Mouse (Mus musculus): ENCODE data around the gene Ints6l. TPM values are rescaled to one million over a fixed set of nuclear protein-coding genes. Genes with fewer than 3 reads are reported as not detected.
A peak's percentile ranks its signal among the peaks of the same experiment; 100 is the strongest.

Ints6l gene
- 16.6 and 24.0 TPM in 2 replicates for polyA plus RNA-seq (2012; rRNA removed)

GRCm38 (mm10) chrX:56454671-56455371, at the start of gene Ints6l:
Gene Ints6l, plus strand, starts transcription at chrX:56454857.
- H3K27ac ChIP-seq (ENCODE audit: control insufficient read depth, insufficient read depth, low read length) = peak within 1 kb of the TSS; percentile 69
- no peaks in the 10 kb centered on the region for H3K27me3 ChIP-seq (ENCODE audit: control insufficient read depth, insufficient read depth, low read length)
- no peak for TF ChIP-seq CTCF (IDR thresholded peaks at IDR 0.05; ENCODE audit: borderline replicate concordance, control insufficient read depth, extremely low read depth, insufficient read depth, low read length, poor library complexity)
- TF ChIP-seq POLR2A (IDR thresholded peaks at IDR 0.05; ENCODE audit: control insufficient read depth, extremely low read depth, insufficient read depth, low read length, poor library complexity) = peak; percentile 93
- H3K36me3 ChIP-seq (ENCODE audit: control insufficient read depth, insufficient read depth, low read length) = no peaks in the 10 kb centered on the region
- WGBS = 0% methylated on average over 20 of the region's 22 CpGs
- no peaks in the 10 kb centered on the region for H3K4me1 ChIP-seq (replicated peaks; ENCODE audit: control insufficient read depth, insufficient read depth, low read length)
- H3K4me3 ChIP-seq (ENCODE audit: control insufficient read depth, insufficient read depth, low read length) = peak within 1 kb of the TSS; percentile 100
- peak; percentile 73 for DNase-seq

- H3K4me1 ChIP-seq (replicated peaks; ENCODE audit: control insufficient read depth, insufficient read depth, low read length) = no peaks in the 10 kb centered on the region
- WGBS = 23% methylated on average over 1 of the region's 1 CpGs
- TF ChIP-seq CTCF (IDR thresholded peaks at IDR 0.05; ENCODE audit: borderline replicate concordance, control insufficient read depth, extremely low read depth, insufficient read depth, low read length, poor library complexity) (no peak), POLR2A (IDR thresholded peaks at IDR 0.05; ENCODE audit: control insufficient read depth, extremely low read depth, insufficient read depth, low read length, poor library complexity) (no peak)
These were observed 49.2 kb upstream of the Ints6l start for GRCm38 (mm10) chrX:56405482-56405881.

GRCm38 (mm10) chrX:56406128-56406527, 48.5 kb upstream of the Ints6l start:
- Histone ChIP-seq H3K4me3 (ENCODE audit: control insufficient read depth, insufficient read depth, low read length) (no peak overlapping the region), H3K27me3 (ENCODE audit: control insufficient read depth, insufficient read depth, low read length) (no peaks in the 10 kb centered on the region), H3K4me1 (replicated peaks; ENCODE audit: control insufficient read depth, insufficient read depth, low read length) (no peaks in the 10 kb centered on the region), H3K36me3 (ENCODE audit: control insufficient read depth, insufficient read depth, low read length) (no peaks in the 10 kb centered on the region), H3K27ac (ENCODE audit: control insufficient read depth, insufficient read depth, low read length) (no peak overlapping the region)
- DNase-seq = no peak
- 12% methylated on average over 5 of the region's 5 CpGs for WGBS
- TF ChIP-seq POLR2A (IDR thresholded peaks at IDR 0.05; ENCODE audit: control insufficient read depth, extremely low read depth, insufficient read depth, low read length, poor library complexity) (no peak), CTCF (IDR thresholded peaks at IDR 0.05; ENCODE audit: borderline replicate concordance, control insufficient read depth, extremely low read depth, insufficient read depth, low read length, poor library complexity) (no peak)

More at GRCm38 (mm10) chrX:56405482-56405881, 49.2 kb upstream of the Ints6l start:
- H3K27me3 ChIP-seq (ENCODE audit: control insufficient read depth, insufficient read depth, low read length) = no peaks in the 10 kb centered on the region
- no peak overlapping the region for H3K27ac ChIP-seq (ENCODE audit: control insufficient read depth, insufficient read depth, low read length)
- H3K36me3 ChIP-seq (ENCODE audit: control insufficient read depth, insufficient read depth, low read length) = no peaks in the 10 kb centered on the region
- no peak overlapping the region for H3K4me3 ChIP-seq (ENCODE audit: control insufficient read depth, insufficient read depth, low read length)
- DNase-seq = no peak

- Histone ChIP-seq H3K4me1 (replicated peaks; ENCODE audit: control insufficient read depth, insufficient read depth, low read length) (no peaks in the 10 kb centered on the region), H3K27ac (ENCODE audit: control insufficient read depth, insufficient read depth, low read length) (no peak overlapping the region), H3K4me3 (ENCODE audit: control insufficient read depth, insufficient read depth, low read length) (no peak overlapping the region), H3K27me3 (ENCODE audit: control insufficient read depth, insufficient read depth, low read length) (no peaks in the 10 kb centered on the region), H3K36me3 (ENCODE audit: control insufficient read depth, insufficient read depth, low read length) (no peaks in the 10 kb centered on the region)
- no peak for DNase-seq
- WGBS = 24% methylated on average over 3 of the region's 3 CpGs
- TF ChIP-seq POLR2A (IDR thresholded peaks at IDR 0.05; ENCODE audit: control insufficient read depth, extremely low read depth, insufficient read depth, low read length, poor library complexity) (no peak), CTCF (IDR thresholded peaks at IDR 0.05; ENCODE audit: borderline replicate concordance, control insufficient read depth, extremely low read depth, insufficient read depth, low read length, poor library complexity) (no peak)
These were observed 38.4 kb upstream of the Ints6l start for GRCm38 (mm10) chrX:56416277-56416676.

- peak; percentile 5 for DNase-seq
- no peaks in the 10 kb centered on the region for H3K36me3 ChIP-seq (ENCODE audit: control insufficient read depth, insufficient read depth, low read length)
- 89% methylated on average over 4 of the region's 4 CpGs for WGBS
These were observed 37.1 kb upstream of the Ints6l start for GRCm38 (mm10) chrX:56417541-56417940.

GRCm38 (mm10) chrX:56430601-56431000, 24.1 kb upstream of the Ints6l start:
- Histone ChIP-seq H3K4me1 (replicated peaks; ENCODE audit: control insufficient read depth, insufficient read depth, low read length) (no peaks in the 10 kb centered on the region), H3K36me3 (ENCODE audit: control insufficient read depth, insufficient read depth, low read length) (no peaks in the 10 kb centered on the region), H3K27me3 (ENCODE audit: control insufficient read depth, insufficient read depth, low read length) (no peaks in the 10 kb centered on the region), H3K27ac (ENCODE audit: control insufficient read depth, insufficient read depth, low read length) (no peak overlapping the region), H3K4me3 (ENCODE audit: control insufficient read depth, insufficient read depth, low read length) (no peak overlapping the region)
- DNase-seq = peak; percentile 6
- WGBS = 81% methylated on average over 2 of the region's 2 CpGs
- no peak for TF ChIP-seq CTCF (IDR thresholded peaks at IDR 0.05; ENCODE audit: borderline replicate concordance, control insufficient read depth, extremely low read depth, insufficient read depth, low read length, poor library complexity)
- TF ChIP-seq POLR2A (IDR thresholded peaks at IDR 0.05; ENCODE audit: control insufficient read depth, extremely low read depth, insufficient read depth, low read length, poor library complexity) = no peak

More at GRCm38 (mm10) chrX:56417541-56417940, 37.1 kb upstream of the Ints6l start:
- no peak for TF ChIP-seq POLR2A (IDR thresholded peaks at IDR 0.05; ENCODE audit: control insufficient read depth, extremely low read depth, insufficient read depth, low read length, poor library complexity)
- no peak for TF ChIP-seq CTCF (IDR thresholded peaks at IDR 0.05; ENCODE audit: borderline replicate concordance, control insufficient read depth, extremely low read depth, insufficient read depth, low read length, poor library complexity)
- no peak overlapping the region for H3K4me3 ChIP-seq (ENCODE audit: control insufficient read depth, insufficient read depth, low read length)
- H3K27me3 ChIP-seq (ENCODE audit: control insufficient read depth, insufficient read depth, low read length) = no peaks in the 10 kb centered on the region
- no peak overlapping the region for H3K27ac ChIP-seq (ENCODE audit: control insufficient read depth, insufficient read depth, low read length)
- no peaks in the 10 kb centered on the region for H3K4me1 ChIP-seq (replicated peaks; ENCODE audit: control insufficient read depth, insufficient read depth, low read length)

Data from thymus, adult 2 months (tissue).